Mouse (Mus musculus) gastrocnemius, postnatal 4 days (tissue): ENCODE measurements around the gene Scnn1b. TPM values are rescaled to one million over a fixed set of nuclear protein-coding genes. Genes with fewer than 3 reads are reported as not detected.

ENCODE experiments used
- DNase-seq, 2 experiments: peaks; one replicate each; pipeline ENCODE4 v3.0.0; 2021 to 2022; ENCODE audit warnings: low spot score in 2 of 2, mixed read lengths in 2 of 2
- long read RNA-seq, 2 experiments: library from polyadenylated mRNA; stranded (forward); transcript quantifications; one replicate each; pipeline ENCODE4 v2.0.0; 2021
- total RNA-seq, 2 experiments: library from RNA; stranded (reverse); gene quantifications; 2 replicates each; pipeline ENCODE4 v1.2.3; 2021

Gene Scnn1b
- total RNA-seq = not detected
- long read RNA-seq, experiment 1 = 0 reads
- long read RNA-seq, experiment 2 = 0 reads

GRCm38 (mm10) chr7:121864858-121865585, at the start of gene Scnn1b:
Gene Scnn1b (plus strand): TSS chr7:121865038.
- no peak for DNase-seq

GRCm38 (mm10) chr7:121821632-121822031, 43.2 kb upstream of the Scnn1b start:
- no peak for DNase-seq

GRCm38 (mm10) chr7:121828481-121828880, 36.4 kb upstream of the Scnn1b start:
- DNase-seq = no peak

GRCm38 (mm10) chr7:121835392-121835791, 29.4 kb upstream of the Scnn1b start:
- no peak for DNase-seq

GRCm38 (mm10) chr7:121836827-121837226, 28.0 kb upstream of the Scnn1b start:
- no peak for DNase-seq

GRCm38 (mm10) chr7:121840810-121841209, 24.0 kb upstream of the Scnn1b start:
- DNase-seq = no peak

- DNase-seq = no peak
Observed at GRCm38 (mm10) chr7:121842234-121842633, 22.6 kb upstream of the Scnn1b start.

GRCm38 (mm10) chr7:121845964-121846363, 18.9 kb upstream of the Scnn1b start:
- no peak for DNase-seq

GRCm38 (mm10) chr7:121848537-121849168, 16.2 kb upstream of the Scnn1b start:
- no peak for DNase-seq

- DNase-seq = no peak
Observed at GRCm38 (mm10) chr7:121857177-121857884, 7.5 kb upstream of the Scnn1b start.

GRCm38 (mm10) chr7:121858939-121859338, 5.9 kb upstream of the Scnn1b start:
- DNase-seq = no peak

GRCm38 (mm10) chr7:121871631-121872030, 6.8 kb downstream of the Scnn1b start:
- no peak for DNase-seq

- DNase-seq = no peak
Observed at GRCm38 (mm10) chr7:121873998-121874397, 9.2 kb downstream of the Scnn1b start.

- DNase-seq = no peak
Observed at GRCm38 (mm10) chr7:121874784-121875183, 9.9 kb downstream of the Scnn1b start.

- DNase-seq = no peak
Observed at GRCm38 (mm10) chr7:121880246-121880645, 15.4 kb downstream of the Scnn1b start.

GRCm38 (mm10) chr7:121890636-121891360, 26.0 kb downstream of the Scnn1b start:
- DNase-seq = no peak

GRCm38 (mm10) chr7:121896689-121897088, 31.9 kb downstream of the Scnn1b start:
- DNase-seq = no peak

GRCm38 (mm10) chr7:121899311-121899710, 34.5 kb downstream of the Scnn1b start:
- DNase-seq = no peak

- no peak for DNase-seq
Observed at GRCm38 (mm10) chr7:121899940-121900339, 35.1 kb downstream of the Scnn1b start.

GRCm38 (mm10) chr7:121902757-121903411, 38.0 kb downstream of the Scnn1b start:
- no peak for DNase-seq

GRCm38 (mm10) chr7:121906879-121907278, 42.0 kb downstream of the Scnn1b start:
- no peak for DNase-seq
